Mouse (Mus musculus): Measurements from ENCODE around the gene Naxd.

- TF ChIP-seq CTCF (IDR thresholded peaks at IDR 0.05; ENCODE audit: borderline replicate concordance, insufficient read depth, low read depth, low read length) (no peak), POLR2A (IDR thresholded peaks at IDR 0.05; ENCODE audit: borderline replicate concordance, insufficient read depth, low read length) (no peak)
These were observed 33.5 kb downstream of the Naxd start for GRCm38 (mm10) chr8:11530849-11531248.
